Mouse (Mus musculus): ENCODE data around the gene Pacsin1. TPM values are rescaled to one million over a fixed set of nuclear protein-coding genes. Genes with fewer than 3 reads are reported as not detected.

Gene Pacsin1
- polyA plus RNA-seq, 1 experiment from 2014 or later = 2.7 TPM

- H3K27me3 ChIP-seq (replicated peaks; ENCODE audit: control insufficient read depth, insufficient read depth, low read length) = peaks cover 28% of the 10 kb centered on the region
- no peak overlapping the region for H3K27ac ChIP-seq (ENCODE audit: low read length)
- no peaks in the 10 kb centered on the region for H3K9me3 ChIP-seq (ENCODE audit: control insufficient read depth, low read length)
- 0 out of 2 replicates have a peak, but pooled peaks have one; percentile 23 for ATAC-seq
- no peaks in the 10 kb centered on the region for H3K36me3 ChIP-seq (ENCODE audit: control insufficient read depth, insufficient read depth, low read length)
- peak overlapping the region; percentile 91 for H3K4me2 ChIP-seq (ENCODE audit: low read depth, low read length)
- H3K4me1 ChIP-seq (ENCODE audit: control insufficient read depth, insufficient read depth, low read length) = peaks cover 7% of the 10 kb centered on the region
- peak overlapping the region; percentile 46 for H3K4me3 ChIP-seq (ENCODE audit: low read length)
- H3K9ac ChIP-seq (ENCODE audit: low read depth, low read length) = peak overlapping the region; percentile 37; the same call in 1 of the 2 replicates
- under 1% methylated on average over 44 of the region's 53 CpGs for WGBS
Measured at GRCm38 (mm10) chr17:27684886-27685549, 29.7 kb downstream of the Pacsin1 start.

- Histone ChIP-seq H3K9me3 (ENCODE audit: control insufficient read depth, low read length) (no peaks in the 10 kb centered on the region), H3K4me2 (ENCODE audit: low read depth, low read length) (peak overlapping the region; percentile 91), H3K4me1 (ENCODE audit: control insufficient read depth, insufficient read depth, low read length) (peaks cover 7% of the 10 kb centered on the region), H3K9ac (ENCODE audit: low read depth, low read length) (0 out of 2 replicates have a peak overlapping the region, but pooled peaks have one; percentile 37), H3K27me3 (replicated peaks; ENCODE audit: control insufficient read depth, insufficient read depth, low read length) (peaks cover 28% of the 10 kb centered on the region), H3K27ac (ENCODE audit: low read length) (no peak overlapping the region), H3K36me3 (ENCODE audit: control insufficient read depth, insufficient read depth, low read length) (no peaks in the 10 kb centered on the region), H3K4me3 (ENCODE audit: low read length) (peak overlapping the region; percentile 46)
- no peak; the same call in 1 of the 2 replicates for ATAC-seq
- WGBS = 4% methylated on average over 11 of the region's 11 CpGs
Measured at GRCm38 (mm10) chr17:27685550-27685913, 30.2 kb downstream of the Pacsin1 start.

DNA sequence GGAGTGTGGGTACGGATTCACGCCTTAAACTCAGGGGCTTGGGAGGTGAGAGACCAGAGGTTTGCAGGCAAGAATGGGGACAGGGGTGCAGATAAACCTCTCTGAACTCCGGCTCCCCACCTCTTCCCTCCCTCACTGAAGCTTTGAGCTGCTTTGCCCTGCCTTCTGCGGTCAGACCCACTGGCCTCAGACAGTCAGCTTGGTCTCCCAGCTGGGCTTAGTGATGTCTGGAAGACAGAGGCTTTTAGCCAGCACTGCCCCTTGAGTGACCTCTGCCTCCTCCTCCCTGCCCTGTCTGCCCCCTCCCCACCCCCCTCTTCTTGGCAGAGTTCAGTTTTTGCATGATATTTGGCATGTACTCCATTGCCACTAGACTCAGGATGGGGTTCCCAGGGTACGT, 31.1 kb downstream of the Pacsin1 start:
- peaks cover 7% of the 10 kb centered on the region for H3K4me1 ChIP-seq (ENCODE audit: control insufficient read depth, insufficient read depth, low read length)
- no peak overlapping the region for H3K4me2 ChIP-seq (ENCODE audit: low read depth, low read length)
- ATAC-seq = no peak
- H3K36me3 ChIP-seq (ENCODE audit: control insufficient read depth, insufficient read depth, low read length) = no peaks in the 10 kb centered on the region
- no peak overlapping the region for H3K9ac ChIP-seq (ENCODE audit: low read depth, low read length)
- 45% methylated on average over 5 of the region's 5 CpGs for WGBS
- peaks cover 28% of the 10 kb centered on the region for H3K27me3 ChIP-seq (replicated peaks; ENCODE audit: control insufficient read depth, insufficient read depth, low read length)
- no peaks in the 10 kb centered on the region for H3K9me3 ChIP-seq (ENCODE audit: control insufficient read depth, low read length)
- no peak overlapping the region for H3K27ac ChIP-seq (ENCODE audit: low read length)
- H3K4me3 ChIP-seq (ENCODE audit: low read length) = no peak overlapping the region

- Histone ChIP-seq H3K4me3 (ENCODE audit: low read length) (no peak overlapping the region), H3K27ac (ENCODE audit: low read length) (no peak overlapping the region), H3K4me1 (ENCODE audit: control insufficient read depth, insufficient read depth, low read length) (no peaks in the 10 kb centered on the region), H3K36me3 (ENCODE audit: control insufficient read depth, insufficient read depth, low read length) (no peaks in the 10 kb centered on the region), H3K9me3 (ENCODE audit: control insufficient read depth, low read length) (no peaks in the 10 kb centered on the region), H3K4me2 (ENCODE audit: low read depth, low read length) (no peak overlapping the region), H3K27me3 (replicated peaks; ENCODE audit: control insufficient read depth, insufficient read depth, low read length) (peaks cover 8% of the 10 kb centered on the region), H3K9ac (ENCODE audit: low read depth, low read length) (no peak overlapping the region)
- no peak for ATAC-seq
- WGBS = 71% methylated on average over 14 of the region's 14 CpGs
Measured at GRCm38 (mm10) chr17:27690993-27691693, 35.8 kb downstream of the Pacsin1 start.

GRCm38 (mm10) chr17:27699641-27700244, 44.4 kb downstream of the Pacsin1 start:
- Histone ChIP-seq H3K9ac (ENCODE audit: low read depth, low read length) (no peak overlapping the region), H3K4me1 (ENCODE audit: control insufficient read depth, insufficient read depth, low read length) (no peaks in the 10 kb centered on the region), H3K9me3 (ENCODE audit: control insufficient read depth, low read length) (no peaks in the 10 kb centered on the region), H3K27ac (ENCODE audit: low read length) (no peak overlapping the region), H3K36me3 (ENCODE audit: control insufficient read depth, insufficient read depth, low read length) (no peaks in the 10 kb centered on the region), H3K4me2 (ENCODE audit: low read depth, low read length) (no peak overlapping the region), H3K4me3 (ENCODE audit: low read length) (no peak overlapping the region), H3K27me3 (replicated peaks; ENCODE audit: control insufficient read depth, insufficient read depth, low read length) (no peaks in the 10 kb centered on the region; the same call in 1 of the 2 replicates)
- 86% methylated on average over 17 of the region's 17 CpGs for WGBS
- ATAC-seq = no peak

DNA sequence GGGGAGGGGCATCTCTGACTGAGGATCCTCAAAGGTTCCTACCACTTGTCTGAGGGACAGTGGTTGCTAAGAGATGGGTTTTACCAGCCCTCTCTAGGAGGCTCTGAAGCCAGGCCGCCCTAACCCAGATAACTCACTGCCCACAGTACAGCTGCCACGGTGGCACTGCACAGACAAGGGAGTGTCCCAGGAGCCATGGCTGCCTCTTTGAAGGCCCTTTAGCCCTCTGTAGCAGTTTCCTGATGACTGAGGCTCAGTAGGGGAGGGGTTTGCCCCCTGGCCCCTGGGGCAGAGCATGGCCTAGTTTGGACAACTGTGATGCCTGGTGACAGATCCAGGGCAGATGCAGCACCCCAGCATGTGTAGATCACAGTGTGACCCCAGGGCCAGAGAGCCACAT, 45.5 kb downstream of the Pacsin1 start:
- Histone ChIP-seq H3K4me3 (ENCODE audit: low read length) (no peak overlapping the region), H3K27me3 (replicated peaks; ENCODE audit: control insufficient read depth, insufficient read depth, low read length) (no peaks in the 10 kb centered on the region; the same call in 1 of the 2 replicates), H3K4me1 (ENCODE audit: control insufficient read depth, insufficient read depth, low read length) (no peaks in the 10 kb centered on the region), H3K4me2 (ENCODE audit: low read depth, low read length) (no peak overlapping the region), H3K9me3 (ENCODE audit: control insufficient read depth, low read length) (no peaks in the 10 kb centered on the region), H3K27ac (ENCODE audit: low read length) (no peak overlapping the region), H3K36me3 (ENCODE audit: control insufficient read depth, insufficient read depth, low read length) (no peaks in the 10 kb centered on the region), H3K9ac (ENCODE audit: low read depth, low read length) (no peak overlapping the region)
- no peak for ATAC-seq
- 72% methylated on average over 2 of the region's 2 CpGs for WGBS

- Histone ChIP-seq H3K4me2 (ENCODE audit: low read depth, low read length) (no peak overlapping the region), H3K36me3 (ENCODE audit: control insufficient read depth, insufficient read depth, low read length) (no peaks in the 10 kb centered on the region)
- WGBS = 68% methylated on average over 6 of the region's 6 CpGs
Measured at GRCm38 (mm10) chr17:27701856-27702255, 46.5 kb downstream of the Pacsin1 start.

DNA sequence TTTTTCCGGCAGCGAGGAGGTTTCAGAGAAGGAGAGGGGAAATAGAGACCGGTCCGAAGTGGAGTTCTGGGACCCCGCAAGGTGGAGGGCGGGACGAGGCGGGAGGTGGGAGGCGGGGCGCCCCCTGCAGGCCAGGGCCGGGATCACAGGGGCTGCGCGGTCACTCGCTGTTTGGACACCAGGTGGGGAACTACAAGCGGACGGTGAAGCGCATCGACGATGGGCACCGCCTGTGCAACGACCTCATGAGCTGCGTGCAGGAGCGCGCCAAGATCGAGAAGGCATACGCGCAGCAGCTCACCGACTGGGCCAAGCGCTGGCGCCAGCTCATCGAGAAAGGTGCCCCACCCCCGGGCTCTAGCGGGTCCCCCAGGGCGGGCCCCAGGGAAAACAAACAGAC, 47.2 kb downstream of the Pacsin1 start:
- peak; percentile 44; the same call in 1 of the 2 replicates for ATAC-seq

More at GRCm38 (mm10) chr17:27701856-27702255, 46.5 kb downstream of the Pacsin1 start:
- no peak overlapping the region for H3K9ac ChIP-seq (ENCODE audit: low read depth, low read length)
- H3K27ac ChIP-seq (ENCODE audit: low read length) = no peak overlapping the region
- H3K4me3 ChIP-seq (ENCODE audit: low read length) = no peak overlapping the region
- no peaks in the 10 kb centered on the region for H3K9me3 ChIP-seq (ENCODE audit: control insufficient read depth, low read length)
- no peak for ATAC-seq
- H3K4me1 ChIP-seq (ENCODE audit: control insufficient read depth, insufficient read depth, low read length) = no peaks in the 10 kb centered on the region
- peaks cover 1% of the 10 kb centered on the region; the same call in 1 of the 2 replicates for H3K27me3 ChIP-seq (replicated peaks; ENCODE audit: control insufficient read depth, insufficient read depth, low read length)

DNA sequence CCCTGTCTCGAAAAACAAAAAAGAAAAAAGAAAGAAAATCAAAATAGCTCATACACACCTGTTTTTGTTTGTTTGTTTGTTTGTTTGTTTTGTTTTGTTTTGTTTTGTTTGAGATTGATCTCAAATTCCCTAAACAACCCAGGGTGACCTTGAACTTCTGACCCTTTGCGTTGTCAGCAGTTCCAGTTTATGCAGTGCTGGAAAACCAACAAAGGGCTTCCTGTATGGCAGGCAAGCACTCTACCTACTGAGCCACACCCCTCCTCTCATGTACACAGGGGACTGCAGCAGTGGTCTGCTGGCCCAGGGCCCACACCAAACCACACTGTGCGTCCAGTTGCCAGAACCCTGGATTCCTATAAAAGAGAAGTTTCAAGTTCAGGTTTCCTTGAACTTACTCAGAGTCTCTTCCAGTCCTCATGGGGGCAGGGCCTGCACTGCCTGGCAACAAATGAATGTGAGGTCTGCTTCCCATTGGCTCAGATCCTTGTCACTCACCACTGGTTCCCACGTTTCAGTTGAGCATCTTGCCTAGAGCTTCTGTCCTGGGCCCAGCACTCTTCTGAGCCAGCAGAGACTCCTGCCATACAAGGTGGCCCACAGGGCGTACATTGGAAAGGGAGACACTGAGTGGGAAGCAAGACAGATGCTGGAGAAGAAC, 48.8 kb downstream of the Pacsin1 start:
- H3K4me3 ChIP-seq (ENCODE audit: low read length) = no peak overlapping the region
- peaks cover 2% of the 10 kb centered on the region; the same call in 1 of the 2 replicates for H3K27me3 ChIP-seq (replicated peaks; ENCODE audit: control insufficient read depth, insufficient read depth, low read length)
- no peak overlapping the region for H3K9ac ChIP-seq (ENCODE audit: low read depth, low read length)
- H3K9me3 ChIP-seq (ENCODE audit: control insufficient read depth, low read length) = no peaks in the 10 kb centered on the region
- peaks cover 5% of the 10 kb centered on the region; the same call in 1 of the 2 replicates for H3K4me1 ChIP-seq (ENCODE audit: control insufficient read depth, insufficient read depth, low read length)
- H3K27ac ChIP-seq (ENCODE audit: low read length) = no peak overlapping the region
- no peak overlapping the region for H3K4me2 ChIP-seq (ENCODE audit: low read depth, low read length)
- ATAC-seq = no peak
- no peaks in the 10 kb centered on the region for H3K36me3 ChIP-seq (ENCODE audit: control insufficient read depth, insufficient read depth, low read length)
- WGBS = 62% methylated on average over 5 of the region's 5 CpGs

More for the DNA sequence above, 47.2 kb downstream of the Pacsin1 start:
- no peak overlapping the region for H3K27ac ChIP-seq (ENCODE audit: low read length)
- WGBS = under 1% methylated on average over 34 of the region's 34 CpGs
- H3K27me3 ChIP-seq (replicated peaks; ENCODE audit: control insufficient read depth, insufficient read depth, low read length) = peaks cover 2% of the 10 kb centered on the region; the same call in 1 of the 2 replicates
- H3K9ac ChIP-seq (ENCODE audit: low read depth, low read length) = peak overlapping the region; percentile 62
- H3K4me2 ChIP-seq (ENCODE audit: low read depth, low read length) = peak overlapping the region; percentile 59
- H3K9me3 ChIP-seq (ENCODE audit: control insufficient read depth, low read length) = no peaks in the 10 kb centered on the region
- peak overlapping the region; percentile 26 for H3K4me3 ChIP-seq (ENCODE audit: low read length)
- H3K4me1 ChIP-seq (ENCODE audit: control insufficient read depth, insufficient read depth, low read length) = no peaks in the 10 kb centered on the region
- no peaks in the 10 kb centered on the region for H3K36me3 ChIP-seq (ENCODE audit: control insufficient read depth, insufficient read depth, low read length)
